Mouse (Mus musculus) ovary, adult 18-20 months (tissue): ENCODE results near the gene Mettl26.
A peak's percentile ranks its signal among the peaks of the same experiment; 100 is the strongest.

Source experiments
- DNase-seq: peaks from one replicate; pipeline ENCODE4 v3.0.0; 2022; ENCODE audit warnings: low spot score, mixed read lengths

Mettl26 gene

DNA sequence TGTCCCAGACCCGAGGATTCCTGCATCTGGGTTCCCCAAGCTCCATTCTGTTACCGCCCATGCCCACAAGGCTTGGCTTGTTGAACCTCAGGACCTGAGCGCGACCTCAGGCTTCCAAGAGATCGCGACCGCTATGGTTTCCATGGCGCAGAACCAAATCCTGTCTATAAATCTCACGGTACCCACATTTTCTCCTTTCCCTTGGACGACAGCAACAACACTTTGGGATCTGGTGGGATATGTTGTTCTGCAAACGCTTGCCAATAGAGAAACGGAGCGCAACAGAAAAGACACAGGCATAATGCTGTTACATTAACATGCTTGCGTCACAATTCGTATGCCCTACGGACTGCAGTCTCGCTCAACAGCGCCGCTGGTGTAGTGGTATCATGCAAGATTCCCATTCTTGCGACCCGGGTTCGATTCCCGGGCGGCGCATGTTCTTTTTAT, at the start of gene Mettl26:
Gene Mettl26, plus strand, starts transcription at position 354 of the 450 bp plus-strand sequence.
- DNase-seq = peak; percentile 77

DNA sequence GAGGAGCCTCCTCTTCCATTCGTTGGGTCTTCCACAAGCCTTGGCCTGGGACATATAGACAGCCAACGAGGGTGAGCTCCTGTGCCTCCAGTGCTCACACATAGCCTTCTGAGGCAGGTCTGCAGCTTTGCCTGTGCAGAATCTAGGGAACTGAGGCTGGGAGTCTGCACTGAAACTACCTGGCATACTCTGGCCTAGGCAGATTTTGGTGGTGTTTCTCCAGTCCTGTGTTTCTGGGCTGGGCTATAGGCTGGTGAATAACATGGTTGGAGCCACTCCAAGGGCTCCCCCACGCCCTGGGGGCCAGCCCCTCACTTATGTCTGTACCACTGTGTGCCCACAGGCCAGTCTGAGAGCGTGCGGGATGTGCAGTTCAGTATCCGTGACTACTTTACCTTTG, 49.6 kb upstream of the Mettl26 start:
- no peak for DNase-seq

GRCm38 (mm10) chr17:25825984-25826570, 48.8 kb upstream of the Mettl26 start:
- no peak for DNase-seq

GRCm38 (mm10) chr17:25827011-25827410, 47.9 kb upstream of the Mettl26 start:
- DNase-seq = no peak

DNA sequence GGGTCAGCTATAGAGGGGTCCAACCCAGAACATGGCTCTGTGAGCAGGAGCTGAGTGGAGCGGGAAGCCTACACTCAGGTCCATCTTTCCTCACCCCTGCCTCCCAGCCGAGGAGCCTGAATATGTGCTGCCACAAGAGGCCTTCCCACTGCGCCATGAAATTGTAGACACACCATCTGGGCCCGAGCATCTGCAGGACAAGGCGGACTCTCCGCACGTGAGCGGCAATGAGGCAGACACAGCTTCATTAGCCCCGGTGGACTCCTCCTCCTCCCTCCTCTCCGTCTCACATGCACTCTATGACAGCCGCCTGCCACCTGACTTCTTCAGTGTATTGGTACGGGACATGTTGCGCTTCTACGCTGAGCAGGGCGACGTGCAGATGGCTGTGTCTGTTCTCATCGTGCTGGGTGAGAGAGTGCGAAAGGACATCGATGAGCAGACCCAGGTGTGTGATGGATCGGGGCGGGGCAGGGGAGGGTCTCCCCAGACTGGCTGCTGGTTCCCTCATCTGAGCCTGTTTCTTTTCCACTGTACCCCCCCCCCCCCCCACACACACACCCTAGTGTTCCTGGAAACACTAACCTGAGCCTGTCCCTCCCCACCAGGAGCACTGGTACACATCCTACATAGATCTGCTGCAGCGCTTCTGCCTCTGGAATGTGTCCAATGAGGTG, 47.2 kb upstream of the Mettl26 start:
- no peak for DNase-seq

DNA sequence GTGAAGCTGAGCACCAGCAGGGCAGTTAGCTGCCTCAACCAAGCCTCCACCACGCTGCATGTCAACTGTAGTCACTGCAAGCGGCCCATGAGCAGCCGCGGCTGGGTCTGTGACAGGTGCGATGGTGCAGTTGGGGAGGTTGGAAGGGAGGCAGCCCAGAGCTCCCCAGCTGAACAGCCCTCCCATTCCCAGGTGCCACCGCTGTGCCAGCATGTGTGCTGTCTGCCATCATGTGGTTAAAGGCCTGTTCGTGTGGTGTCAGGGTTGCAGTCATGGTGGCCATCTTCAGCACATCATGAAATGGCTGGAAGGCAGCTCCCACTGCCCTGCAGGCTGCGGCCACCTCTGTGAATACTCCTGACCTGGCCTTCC, 46.7 kb upstream of the Mettl26 start:
- DNase-seq = no peak

GRCm38 (mm10) chr17:25828712-25829557, 45.9 kb upstream of the Mettl26 start, which contains the start of gene Jmjd8:
TSS of gene Jmjd8 (plus strand) at chr17:25828867.
- no peak for DNase-seq

DNA sequence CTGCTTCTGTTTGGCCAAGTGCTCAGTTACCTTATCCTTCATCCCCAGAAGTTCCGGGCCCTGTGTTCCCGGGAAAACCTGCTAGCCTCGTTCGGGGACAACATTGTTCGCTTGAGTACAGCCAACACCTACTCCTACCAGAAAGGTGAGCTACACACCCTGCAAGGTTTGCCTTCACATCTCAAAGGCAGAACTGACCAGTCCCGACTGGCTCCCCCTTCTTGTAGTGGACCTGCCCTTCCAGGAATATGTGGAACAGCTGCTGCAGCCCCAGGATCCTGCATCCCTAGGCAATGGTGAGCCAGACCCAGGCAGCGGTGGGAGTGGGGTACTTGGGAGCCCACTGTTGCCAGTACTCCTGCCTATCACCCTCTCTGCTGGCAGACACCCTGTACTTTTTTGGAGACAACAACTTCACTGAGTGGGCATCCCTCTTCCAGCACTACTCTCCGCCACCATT, 45.3 kb upstream of the Mettl26 start:
- no peak for DNase-seq

DNA sequence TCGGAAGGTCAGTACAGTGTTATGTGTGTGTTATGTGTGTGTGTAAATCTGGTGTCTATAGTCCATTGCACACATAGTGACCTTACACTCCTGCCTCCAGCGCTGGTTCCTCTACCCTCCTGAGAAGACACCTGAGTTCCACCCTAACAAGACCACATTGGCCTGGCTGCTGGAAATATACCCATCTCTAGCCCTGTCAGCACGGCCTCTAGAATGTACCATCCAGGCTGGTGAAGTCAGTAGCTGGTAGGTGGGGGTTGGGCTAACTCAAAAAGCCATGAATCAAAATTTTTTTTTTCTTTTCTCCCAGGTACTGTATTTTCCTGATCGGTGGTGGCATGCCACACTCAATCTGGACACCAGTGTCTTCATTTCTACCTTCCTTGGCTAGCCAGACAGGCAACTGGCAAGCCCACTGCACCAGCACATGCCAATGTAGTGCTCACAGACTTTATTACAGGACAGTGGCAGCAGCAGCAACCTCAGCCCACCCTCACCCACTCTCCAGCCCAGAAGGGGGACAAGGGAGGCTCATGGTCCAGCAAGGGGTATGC, 44.6 kb upstream of the Mettl26 start:
- no peak for DNase-seq

DNA sequence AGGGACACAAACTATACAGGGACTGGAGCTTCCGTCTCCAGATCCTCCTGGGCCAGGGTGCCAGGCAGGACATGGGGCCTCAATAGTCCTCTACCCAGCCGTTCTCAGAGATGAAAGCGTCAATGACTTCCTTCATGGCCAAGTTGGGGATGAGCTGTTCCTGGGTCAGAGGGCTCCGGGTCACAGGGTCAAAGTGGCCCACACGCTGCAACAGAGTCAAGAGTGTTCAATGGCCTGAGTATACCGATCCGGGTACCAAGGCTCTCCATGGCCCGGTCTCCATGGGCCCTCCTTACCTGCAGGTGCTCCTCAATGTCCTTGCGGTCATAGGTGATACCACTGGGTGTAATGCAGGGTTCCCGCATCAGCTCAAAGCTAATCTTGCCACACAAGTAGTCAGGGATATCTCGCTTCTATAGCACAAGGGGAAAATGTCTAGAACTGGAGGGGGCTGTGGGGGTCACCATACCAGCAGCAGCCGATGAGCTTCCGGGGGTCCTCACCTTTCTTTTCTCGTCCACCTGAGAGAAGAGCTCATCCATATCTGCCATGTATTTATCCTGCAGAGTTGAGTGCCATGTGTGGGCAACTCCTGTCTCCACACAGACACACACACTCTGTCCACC, 44.0 kb upstream of the Mettl26 start:
- DNase-seq = no peak

DNA sequence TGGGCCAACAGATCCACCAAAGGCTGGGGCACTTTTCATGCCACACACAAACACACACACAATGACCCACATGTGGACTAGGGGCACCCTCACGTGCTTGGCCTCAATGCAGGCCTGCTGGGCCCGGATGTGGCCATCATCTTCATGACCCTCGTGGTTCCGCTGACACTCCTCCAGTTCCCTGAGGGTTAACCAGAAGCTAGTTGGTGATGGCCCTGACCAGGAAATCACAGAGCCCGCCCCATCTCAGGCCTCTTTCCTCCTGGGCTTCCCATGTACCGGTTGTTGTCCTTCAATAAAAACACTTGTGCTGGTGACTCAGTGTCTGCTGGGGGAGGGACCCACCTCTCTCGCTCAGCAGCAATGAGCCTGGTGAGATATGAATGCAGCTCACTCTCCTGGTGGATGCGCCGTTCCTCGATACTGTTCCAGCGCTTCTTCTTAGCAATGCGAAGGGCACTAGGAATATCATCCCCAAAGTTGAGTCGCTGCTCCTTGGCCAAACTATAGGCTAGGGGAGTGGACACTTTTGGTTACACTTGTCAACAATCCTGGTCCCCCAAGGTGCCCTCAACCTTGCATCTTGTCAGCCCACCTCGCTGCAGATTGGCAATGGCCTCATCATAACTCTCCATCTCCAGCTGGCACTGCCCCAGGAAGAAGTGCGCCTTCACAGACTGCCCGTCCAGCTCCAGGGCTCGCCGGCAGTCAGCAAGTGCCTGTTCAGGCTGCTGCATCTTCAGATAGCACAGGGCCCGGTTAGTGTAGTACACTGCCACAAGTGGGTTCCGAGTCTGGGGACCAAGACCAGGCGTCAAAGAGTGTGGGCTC, 43.2 kb upstream of the Mettl26 start:
- DNase-seq = no peak

GRCm38 (mm10) chr17:25832436-25833290, 42.2 kb upstream of the Mettl26 start:
- DNase-seq = peak; percentile 99

GRCm38 (mm10) chr17:25833291-25833663, 41.6 kb upstream of the Mettl26 start, which contains the start of gene Stub1:
TSS of gene Stub1 (minus strand) at chr17:25833404.
- DNase-seq = peak; percentile 94

DNA sequence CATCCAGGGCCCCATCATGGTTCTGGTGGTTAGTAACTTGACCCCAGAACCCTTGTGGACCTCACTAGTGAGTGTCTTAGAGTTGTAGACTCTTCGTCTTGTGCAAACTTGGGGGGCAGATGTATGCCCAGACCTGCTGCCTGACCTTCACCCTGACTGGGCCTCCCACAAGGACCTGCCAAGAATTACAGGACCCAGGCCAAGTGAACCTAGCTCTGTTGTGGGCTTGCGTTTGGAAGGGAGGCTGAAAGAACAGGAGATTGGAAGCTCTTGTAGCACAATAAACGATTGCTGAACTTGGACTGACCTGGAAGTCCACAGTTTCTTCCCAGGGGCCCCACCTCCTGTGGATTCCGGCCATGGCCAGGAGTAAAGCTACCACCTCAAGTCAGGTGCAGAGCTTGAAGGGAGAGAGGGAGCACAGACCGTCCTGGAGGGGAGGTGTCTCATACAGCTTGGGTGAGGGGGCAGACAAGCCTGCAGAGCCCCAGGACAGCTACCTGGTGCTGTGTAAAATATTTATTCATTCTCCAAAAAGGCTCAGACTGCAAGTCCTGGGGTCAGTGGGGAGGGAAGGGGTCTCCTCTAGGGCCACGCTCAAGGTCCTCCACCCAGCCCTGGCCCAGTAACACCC, 40.8 kb upstream of the Mettl26 start:
- DNase-seq = no peak

- no peak for DNase-seq
Observed at GRCm38 (mm10) chr17:25834595-25835222, 40.2 kb upstream of the Mettl26 start.

GRCm38 (mm10) chr17:25835301-25835700, 39.6 kb upstream of the Mettl26 start:
- no peak for DNase-seq

- no peak for DNase-seq
Observed at GRCm38 (mm10) chr17:25835816-25836215, 39.1 kb upstream of the Mettl26 start.

- DNase-seq = no peak
Observed at GRCm38 (mm10) chr17:25836397-25837075, 38.3 kb upstream of the Mettl26 start.

GRCm38 (mm10) chr17:25837076-25837410, 37.8 kb upstream of the Mettl26 start, which contains the start of gene Rhbdl1:
TSS of gene Rhbdl1 (minus strand) at chr17:25837295.
- DNase-seq = peak; percentile 71
